ENCODE assay signal across 14 mouse cellular contexts in the genomic region with DNA sequence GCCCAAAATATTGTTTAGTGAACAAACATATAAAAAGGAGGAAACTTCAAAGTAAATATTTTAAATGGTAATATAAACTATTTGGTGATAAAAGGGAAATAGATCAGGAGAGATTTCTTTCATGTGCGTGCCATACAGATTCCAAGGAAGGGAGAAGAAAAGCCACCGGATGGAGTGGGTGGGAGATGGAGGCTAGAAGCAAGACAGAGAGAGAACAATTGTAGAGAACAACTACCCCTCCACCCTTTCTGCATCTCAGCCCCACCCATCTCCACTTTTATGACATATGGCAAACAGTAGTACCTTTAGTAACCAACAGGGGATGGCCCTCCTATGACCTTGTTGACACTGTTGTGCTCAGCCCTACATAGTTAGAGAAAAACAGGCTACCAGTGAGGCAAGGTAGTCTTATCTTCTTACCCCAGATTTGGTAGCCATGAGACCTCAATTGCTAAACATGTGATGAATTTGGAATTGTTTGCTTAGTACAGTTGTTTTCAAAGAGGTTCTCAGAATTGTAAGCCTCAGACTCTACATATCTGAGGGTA.
DNase-seq lines count a peak whose midpoint lies in the region; ATAC-seq lines count a peak whose summit lies in the region.
"Had no signal": no experiment of that assay in that cellular context is flagged by ENCODE, and none has a peak within 500 bp of the region (broad histone marks: within the 10 kb centered on the region; RNA-seq: fewer than 3 reads in every experiment).

No protein-coding gene starts in this region.

- H3K4me3 ChIP-seq in lung, embryonic 15.5 days: no peak overlapping the region
- no peak overlapping the region for H3K4me3 ChIP-seq in forebrain, embryonic 16.5 days (replicated peaks; ENCODE audit: low read length)
- H3K4me3 ChIP-seq: kidney, embryonic 15.5 days; liver, embryonic 15.5 days; myocyte had no signal

- no peak overlapping the region for H3K9ac ChIP-seq in lung, embryonic 15.5 days
- H3K9ac ChIP-seq in forebrain, embryonic 16.5 days (replicated peaks; ENCODE audit: low read depth, low read length): no peak overlapping the region
- H3K9ac ChIP-seq: forebrain, postnatal 0 days; hindbrain, embryonic 14.5 days; kidney, embryonic 15.5 days; liver, embryonic 15.5 days had no signal

- H3K27ac ChIP-seq in lung, embryonic 15.5 days: 0 out of 2 replicates have a peak overlapping the region, but pooled peaks have one; percentile 24
- no peak overlapping the region for H3K27ac ChIP-seq in forebrain, embryonic 16.5 days (ENCODE audit: low read length)
- H3K27ac ChIP-seq: hindbrain, embryonic 14.5 days; kidney, embryonic 15.5 days; liver, embryonic 15.5 days had no signal

- no peak for DNase-seq in lung, postnatal 14 days
- peak; percentile 33 for DNase-seq in ZHBTc4 (ENCODE audit: low read depth, low spot score)
- no peak for DNase-seq in kidney, postnatal 14 days
- DNase-seq: forebrain, postnatal 0 days; gastrocnemius, postnatal 25 days had no signal

- H3K4me2 ChIP-seq in lung, embryonic 15.5 days: no peak overlapping the region
- no peak overlapping the region for H3K4me2 ChIP-seq in forebrain, embryonic 16.5 days (ENCODE audit: low read length)
- H3K4me2 ChIP-seq: hindbrain, embryonic 14.5 days; kidney, embryonic 15.5 days; liver, embryonic 15.5 days; midbrain, embryonic 11.5 days had no signal

- no peaks in the 10 kb centered on the region for H3K27me3 ChIP-seq in lung, embryonic 15.5 days
- H3K27me3 ChIP-seq in forebrain, embryonic 16.5 days (replicated peaks; ENCODE audit: control insufficient read depth, insufficient read depth, low read length): no peaks in the 10 kb centered on the region
- H3K27me3 ChIP-seq: kidney, embryonic 15.5 days; liver, embryonic 15.5 days had no signal

- WGBS in lung, embryonic 15.5 days: 23% methylated on average over 2 of the region's 2 CpGs
- WGBS in forebrain, embryonic 16.5 days: 94% methylated on average over 2 of the region's 2 CpGs

- H3K36me3 ChIP-seq in lung, embryonic 15.5 days: no peaks in the 10 kb centered on the region
- H3K36me3 ChIP-seq in forebrain, embryonic 16.5 days (ENCODE audit: control insufficient read depth, insufficient read depth): no peaks in the 10 kb centered on the region
- H3K36me3 ChIP-seq: kidney, embryonic 15.5 days; liver, embryonic 15.5 days had no signal

- H3K9me3 ChIP-seq in lung, embryonic 15.5 days: no peaks in the 10 kb centered on the region
- no peaks in the 10 kb centered on the region for H3K9me3 ChIP-seq in forebrain, embryonic 16.5 days (ENCODE audit: control insufficient read depth, low read length)
- H3K9me3 ChIP-seq: kidney, embryonic 15.5 days; liver, embryonic 15.5 days had no signal

- peaks cover 13% of the 10 kb centered on the region; the same call in 1 of the 2 replicates for H3K4me1 ChIP-seq in lung, embryonic 15.5 days
- no peaks in the 10 kb centered on the region for H3K4me1 ChIP-seq in forebrain, embryonic 16.5 days (replicated peaks; ENCODE audit: control insufficient read depth, insufficient read depth, low read length)
- H3K4me1 ChIP-seq: kidney, embryonic 15.5 days; liver, embryonic 15.5 days had no signal

- no peak for ATAC-seq in lung, embryonic 15.5 days (ENCODE audit: borderline replicate concordance, extremely low read depth, low FRiP score, low TSS enrichment)
- ATAC-seq in CD4-positive, CD25-positive, alpha-beta regulatory T cell, adult 4 months: peak; percentile 68
- peak; percentile 81 for ATAC-seq in neutrophil, adult 5-6 weeks (ENCODE audit: extremely low read depth, insufficient number of reproducible peaks, low FRiP score, poor library complexity, severe bottlenecking)
- no peak for ATAC-seq in forebrain, embryonic 16.5 days
- ATAC-seq: forebrain, postnatal 0 days had no signal

Comparison
In these comparisons a context has a peak if more than half of its experiments do, and no peak if none do; other contexts are left out.
1. ATAC-seq: peak in CD4-positive, CD25-positive, alpha-beta regulatory T cell, adult 4 months (single experiment) and neutrophil, adult 5-6 weeks (single experiment); none in lung, embryonic 15.5 days (single experiment) and forebrain, embryonic 16.5 days (single experiment).